Mouse (Mus musculus): Measurements from ENCODE around the gene Alg14. TPM values are rescaled to one million over a fixed set of nuclear protein-coding genes. Genes with fewer than 3 reads are reported as not detected.

The Alg14 gene
- polyA plus RNA-seq, 1 experiment from 2014 or later, result 37.7 TPM

- no peak overlapping the region for H3K9ac ChIP-seq (ENCODE audit: low read length)
- no peak overlapping the region for H3K4me3 ChIP-seq (ENCODE audit: low read depth, low read length)
- no peak overlapping the region for H3K27ac ChIP-seq (ENCODE audit: low read depth, low read length)
- H3K36me3 ChIP-seq (ENCODE audit: control insufficient read depth, insufficient read depth, low read length), result no peaks in the 10 kb centered on the region
- H3K9me3 ChIP-seq (ENCODE audit: control insufficient read depth, low read length), result no peaks in the 10 kb centered on the region
- 79% methylated on average over 8 of the region's 8 CpGs for WGBS
- no peaks in the 10 kb centered on the region for H3K27me3 ChIP-seq (ENCODE audit: control insufficient read depth, insufficient read depth, low read length)
- no peak for DNase-seq (ENCODE audit: low spot score)
- no peak for ATAC-seq (ENCODE audit: insufficient read depth, low FRiP score, low TSS enrichment)
- H3K4me1 ChIP-seq (ENCODE audit: control insufficient read depth, insufficient read depth, low read length), result 0 out of 2 replicates have a peak, but pooled peaks cover 3% of the 10 kb centered on the region
- H3K4me2 ChIP-seq (ENCODE audit: low read depth), result peak overlapping the region; percentile 43
Measured at GRCm38 (mm10) chr3:121290681-121291080, 892 bp upstream of the Alg14 start.

GRCm38 (mm10) chr3:121291225-121291559, 381 bp upstream of the Alg14 start:
- ATAC-seq (ENCODE audit: insufficient read depth, low FRiP score, low TSS enrichment) (no peak; the same call in 1 of the 2 replicates), DNase-seq (ENCODE audit: low spot score) (no peak)
- Histone ChIP-seq H3K36me3 (ENCODE audit: control insufficient read depth, insufficient read depth, low read length) (no peaks in the 10 kb centered on the region), H3K9ac (ENCODE audit: low read length) (peak overlapping the region; percentile 48), H3K4me3 (ENCODE audit: low read depth, low read length) (peak overlapping the region; percentile 54), H3K4me1 (ENCODE audit: control insufficient read depth, insufficient read depth, low read length) (0 out of 2 replicates have a peak, but pooled peaks cover 3% of the 10 kb centered on the region), H3K4me2 (ENCODE audit: low read depth) (peak overlapping the region; percentile 43), H3K27me3 (ENCODE audit: control insufficient read depth, insufficient read depth, low read length) (no peaks in the 10 kb centered on the region), H3K9me3 (ENCODE audit: control insufficient read depth, low read length) (no peaks in the 10 kb centered on the region), H3K27ac (ENCODE audit: low read depth, low read length) (no peak overlapping the region)
- WGBS, result 4% methylated on average over 7 of the region's 7 CpGs

DNA sequence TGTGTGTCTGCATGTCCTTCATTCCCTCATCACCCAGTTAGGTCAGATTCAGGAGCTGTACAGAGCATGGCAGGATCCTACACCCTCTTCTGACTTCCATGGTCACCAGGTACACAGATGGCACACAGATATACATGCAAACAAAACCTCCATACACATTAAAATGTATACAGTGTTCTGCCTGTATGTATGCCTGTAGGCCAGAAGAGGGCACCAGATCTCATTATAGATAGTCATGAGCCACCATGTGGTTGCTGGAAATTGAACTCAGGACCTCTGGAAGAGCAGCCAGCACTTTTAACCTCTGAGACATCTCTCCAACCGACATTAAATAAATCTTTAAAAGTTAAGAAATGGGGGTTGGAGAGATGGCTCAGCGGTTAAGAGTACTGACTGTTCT, 2.6 kb downstream of the Alg14 start:
- Histone ChIP-seq H3K4me3 (ENCODE audit: low read depth, low read length) (no peak overlapping the region), H3K9ac (ENCODE audit: low read length) (no peak overlapping the region), H3K4me1 (ENCODE audit: control insufficient read depth, insufficient read depth, low read length) (0 out of 2 replicates have a peak, but pooled peaks cover 3% of the 10 kb centered on the region), H3K27me3 (ENCODE audit: control insufficient read depth, insufficient read depth, low read length) (no peaks in the 10 kb centered on the region), H3K4me2 (ENCODE audit: low read depth) (no peak overlapping the region), H3K36me3 (ENCODE audit: control insufficient read depth, insufficient read depth, low read length) (no peaks in the 10 kb centered on the region), H3K27ac (ENCODE audit: low read depth, low read length) (no peak overlapping the region), H3K9me3 (ENCODE audit: control insufficient read depth, low read length) (no peaks in the 10 kb centered on the region)
- no peak for DNase-seq (ENCODE audit: low spot score)
- WGBS, result 78% methylated on average over 2 of the region's 2 CpGs
- ATAC-seq (ENCODE audit: insufficient read depth, low FRiP score, low TSS enrichment), result no peak

DNA sequence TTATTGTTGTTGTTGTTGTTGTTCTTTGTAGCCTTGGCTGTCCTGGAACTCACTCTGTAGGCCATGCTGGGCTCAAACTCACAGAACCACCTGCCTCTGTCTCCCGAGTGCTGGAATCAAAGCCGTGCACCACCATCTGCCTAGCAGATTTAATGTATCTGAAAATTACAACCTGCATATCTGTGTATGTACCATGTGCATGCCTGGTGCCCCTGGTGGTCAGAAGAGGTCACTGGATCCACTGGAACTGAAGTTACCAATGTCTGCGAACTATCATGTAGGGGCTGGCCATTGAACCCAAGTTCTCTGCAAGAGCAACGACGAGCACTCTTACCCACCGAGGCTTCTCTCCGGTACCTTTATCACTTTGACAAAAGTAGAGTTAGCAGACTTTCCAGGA, 15.1 kb downstream of the Alg14 start:
- Histone ChIP-seq H3K4me3 (ENCODE audit: low read depth, low read length) (no peak overlapping the region), H3K27me3 (ENCODE audit: control insufficient read depth, insufficient read depth, low read length) (no peaks in the 10 kb centered on the region), H3K36me3 (ENCODE audit: control insufficient read depth, insufficient read depth, low read length) (no peaks in the 10 kb centered on the region), H3K27ac (ENCODE audit: low read depth, low read length) (no peak overlapping the region), H3K9me3 (ENCODE audit: control insufficient read depth, low read length) (no peaks in the 10 kb centered on the region), H3K9ac (ENCODE audit: low read length) (no peak overlapping the region), H3K4me2 (ENCODE audit: low read depth) (no peak overlapping the region), H3K4me1 (ENCODE audit: control insufficient read depth, insufficient read depth, low read length) (no peaks in the 10 kb centered on the region)
- ATAC-seq (ENCODE audit: insufficient read depth, low FRiP score, low TSS enrichment), result no peak
- 92% methylated on average over 7 of the region's 7 CpGs for WGBS
- DNase-seq (ENCODE audit: low spot score), result no peak

DNA sequence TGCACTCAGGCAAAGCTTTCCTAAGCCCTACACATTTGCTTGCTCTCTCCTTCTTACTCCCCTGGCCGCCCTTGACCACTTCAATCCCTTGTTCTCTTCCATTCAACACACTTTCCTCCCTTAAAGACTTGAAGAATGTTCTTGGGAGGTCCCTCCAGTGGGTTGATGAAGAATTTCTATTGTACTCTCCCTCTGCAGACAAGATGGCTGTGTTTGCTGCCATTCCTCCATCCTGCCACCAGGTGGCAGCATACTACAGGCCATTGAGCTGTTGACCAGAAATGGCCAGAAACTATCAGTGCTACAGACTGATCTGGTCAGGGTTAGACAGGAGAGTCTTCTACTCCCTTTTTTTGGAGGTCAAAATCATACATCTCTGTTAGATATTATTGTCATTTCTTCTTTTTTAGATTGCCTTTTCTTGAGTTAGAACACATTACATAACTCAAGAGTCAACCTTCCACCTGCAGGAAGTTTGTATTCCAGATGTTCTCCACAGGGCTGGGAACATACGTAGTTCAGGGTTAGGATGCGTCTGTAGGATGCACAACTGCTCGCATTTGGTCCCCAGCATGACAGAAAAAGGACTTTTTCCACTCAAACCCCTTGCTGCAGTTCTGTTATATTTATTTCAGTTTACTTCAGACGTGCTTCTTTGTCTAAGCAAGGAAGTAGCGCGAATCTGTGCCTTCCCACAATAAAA, 16.1 kb downstream of the Alg14 start:
- Histone ChIP-seq H3K4me2 (ENCODE audit: low read depth) (no peak overlapping the region), H3K36me3 (ENCODE audit: control insufficient read depth, insufficient read depth, low read length) (no peaks in the 10 kb centered on the region), H3K27ac (ENCODE audit: low read depth, low read length) (no peak overlapping the region), H3K4me1 (ENCODE audit: control insufficient read depth, insufficient read depth, low read length) (no peaks in the 10 kb centered on the region), H3K4me3 (ENCODE audit: low read depth, low read length) (no peak overlapping the region), H3K9me3 (ENCODE audit: control insufficient read depth, low read length) (no peaks in the 10 kb centered on the region), H3K27me3 (ENCODE audit: control insufficient read depth, insufficient read depth, low read length) (no peaks in the 10 kb centered on the region), H3K9ac (ENCODE audit: low read length) (no peak overlapping the region)
- WGBS, result 76% methylated on average over 7 of the region's 7 CpGs
- peak; percentile 60; the same call in 1 of the 2 replicates for ATAC-seq (ENCODE audit: insufficient read depth, low FRiP score, low TSS enrichment)
- DNase-seq (ENCODE audit: low spot score), result peak; percentile 79

- no peaks in the 10 kb centered on the region for H3K9me3 ChIP-seq (ENCODE audit: control insufficient read depth, low read length)
- H3K27ac ChIP-seq (ENCODE audit: low read depth, low read length), result no peak overlapping the region
- DNase-seq (ENCODE audit: low spot score) (no peak), ATAC-seq (ENCODE audit: insufficient read depth, low FRiP score, low TSS enrichment) (no peak)
- WGBS, result 88% methylated on average over 5 of the region's 5 CpGs
- no peak overlapping the region for H3K4me3 ChIP-seq (ENCODE audit: low read depth, low read length)
- H3K9ac ChIP-seq (ENCODE audit: low read length), result no peak overlapping the region
- no peak overlapping the region for H3K4me2 ChIP-seq (ENCODE audit: low read depth)
- H3K27me3 ChIP-seq (ENCODE audit: control insufficient read depth, insufficient read depth, low read length), result no peaks in the 10 kb centered on the region
- no peaks in the 10 kb centered on the region for H3K36me3 ChIP-seq (ENCODE audit: control insufficient read depth, insufficient read depth, low read length)
- H3K4me1 ChIP-seq (ENCODE audit: control insufficient read depth, insufficient read depth, low read length), result no peaks in the 10 kb centered on the region
Measured at GRCm38 (mm10) chr3:121308935-121309334, 17.4 kb downstream of the Alg14 start.

DNA sequence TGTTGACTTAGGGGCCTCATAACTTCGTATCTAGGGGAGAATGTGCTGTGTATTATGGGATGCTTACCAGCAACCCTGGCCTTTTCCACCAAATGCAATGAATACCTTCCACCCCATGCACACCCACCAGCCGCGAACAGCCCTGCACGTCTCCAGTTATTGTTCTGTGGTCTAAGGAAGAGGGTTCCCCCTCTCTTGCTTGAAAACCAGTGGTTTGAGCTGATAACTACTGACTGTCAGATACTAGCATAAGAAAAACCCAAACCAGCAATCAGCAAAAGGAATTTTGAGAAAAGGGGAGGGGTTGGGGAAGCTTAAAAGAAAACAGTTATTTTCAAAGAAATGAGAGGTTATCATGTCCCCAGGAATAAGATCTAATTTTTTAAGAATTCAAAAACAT, 17.9 kb downstream of the Alg14 start:
- Histone ChIP-seq H3K4me3 (ENCODE audit: low read depth, low read length) (no peak overlapping the region), H3K4me1 (ENCODE audit: control insufficient read depth, insufficient read depth, low read length) (no peaks in the 10 kb centered on the region), H3K36me3 (ENCODE audit: control insufficient read depth, insufficient read depth, low read length) (no peaks in the 10 kb centered on the region), H3K27me3 (ENCODE audit: control insufficient read depth, insufficient read depth, low read length) (no peaks in the 10 kb centered on the region), H3K9ac (ENCODE audit: low read length) (no peak overlapping the region), H3K27ac (ENCODE audit: low read depth, low read length) (no peak overlapping the region), H3K9me3 (ENCODE audit: control insufficient read depth, low read length) (no peaks in the 10 kb centered on the region), H3K4me2 (ENCODE audit: low read depth) (no peak overlapping the region)
- ATAC-seq (ENCODE audit: insufficient read depth, low FRiP score, low TSS enrichment) (no peak), DNase-seq (ENCODE audit: low spot score) (no peak)
- WGBS, result 83% methylated on average over 4 of the region's 4 CpGs

DNA sequence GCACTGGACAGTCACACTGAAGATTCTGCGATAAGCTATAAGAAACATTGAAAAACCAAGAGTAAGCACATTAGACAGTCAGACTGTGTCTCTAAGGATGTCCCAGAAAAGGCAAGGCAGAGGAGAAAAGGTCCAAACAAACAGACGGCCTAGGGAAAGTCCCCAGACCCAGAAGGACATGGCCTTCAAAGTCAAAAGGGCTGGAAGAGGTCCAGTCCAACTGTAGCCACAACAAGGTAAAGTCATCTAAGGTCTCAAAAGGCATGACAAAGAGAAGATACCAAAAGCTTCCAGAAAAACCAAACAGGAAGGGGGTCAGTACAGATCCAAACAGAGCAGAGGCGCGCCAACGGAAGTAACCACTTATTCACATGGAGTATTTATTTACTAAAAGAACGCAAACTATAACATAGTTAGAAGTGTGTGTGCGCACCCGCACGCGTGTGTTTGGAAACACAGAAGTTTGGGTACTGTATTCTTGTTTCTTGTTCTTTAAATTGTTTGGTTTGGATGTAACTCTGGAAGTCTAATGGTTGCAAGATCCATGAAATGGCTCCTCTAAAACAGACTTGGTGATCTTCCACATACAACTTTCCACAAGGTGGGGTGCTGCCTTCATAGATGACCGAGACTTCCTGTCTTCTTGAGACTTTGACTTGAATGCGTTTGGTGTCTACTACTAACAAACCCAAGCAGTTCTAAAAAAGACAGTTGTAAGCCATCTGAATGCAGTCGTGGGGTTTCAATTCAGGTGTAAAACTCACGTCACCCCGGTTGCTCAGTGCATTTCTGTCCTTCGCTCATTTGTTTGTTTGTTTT, 18.5 kb downstream of the Alg14 start:
- no peak for DNase-seq (ENCODE audit: low spot score)
- no peaks in the 10 kb centered on the region for H3K27me3 ChIP-seq (ENCODE audit: control insufficient read depth, insufficient read depth, low read length)
- H3K4me3 ChIP-seq (ENCODE audit: low read depth, low read length), result no peak overlapping the region
- no peak overlapping the region for H3K4me2 ChIP-seq (ENCODE audit: low read depth)
- no peaks in the 10 kb centered on the region for H3K4me1 ChIP-seq (ENCODE audit: control insufficient read depth, insufficient read depth, low read length)
- H3K9ac ChIP-seq (ENCODE audit: low read length), result no peak overlapping the region
- no peak for ATAC-seq (ENCODE audit: insufficient read depth, low FRiP score, low TSS enrichment)
- H3K36me3 ChIP-seq (ENCODE audit: control insufficient read depth, insufficient read depth, low read length), result no peaks in the 10 kb centered on the region
- H3K27ac ChIP-seq (ENCODE audit: low read depth, low read length), result no peak overlapping the region
- 92% methylated on average over 16 of the region's 16 CpGs for WGBS
- no peaks in the 10 kb centered on the region for H3K9me3 ChIP-seq (ENCODE audit: control insufficient read depth, low read length)

DNA sequence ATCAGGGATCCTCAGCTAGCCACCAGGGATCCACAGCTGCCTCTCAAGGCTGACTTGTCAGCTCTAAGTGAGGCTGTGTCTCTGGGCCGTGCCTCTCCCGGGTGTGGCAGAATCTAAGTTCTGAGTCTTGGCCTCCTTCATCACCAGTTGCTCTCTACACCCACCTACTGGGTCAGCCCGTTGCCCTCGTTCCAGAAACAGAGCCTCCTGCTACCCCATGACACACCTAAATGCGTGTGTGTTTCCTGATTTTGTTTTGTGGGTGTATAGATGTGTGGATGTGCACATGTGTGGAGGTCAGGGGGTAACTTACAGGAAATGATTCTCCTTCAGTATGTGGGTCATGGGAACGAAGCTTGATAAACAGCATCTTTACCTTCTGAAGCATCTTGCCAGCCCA, 20.9 kb downstream of the Alg14 start:
- no peaks in the 10 kb centered on the region for H3K36me3 ChIP-seq (ENCODE audit: control insufficient read depth, insufficient read depth, low read length)
- DNase-seq (ENCODE audit: low spot score) (no peak), ATAC-seq (ENCODE audit: insufficient read depth, low FRiP score, low TSS enrichment) (no peak)
- H3K9ac ChIP-seq (ENCODE audit: low read length), result no peak overlapping the region
- 79% methylated on average over 6 of the region's 6 CpGs for WGBS
- no peaks in the 10 kb centered on the region for H3K27me3 ChIP-seq (ENCODE audit: control insufficient read depth, insufficient read depth, low read length)
- H3K4me2 ChIP-seq (ENCODE audit: low read depth), result no peak overlapping the region
- H3K9me3 ChIP-seq (ENCODE audit: control insufficient read depth, low read length), result no peaks in the 10 kb centered on the region
- H3K27ac ChIP-seq (ENCODE audit: low read depth, low read length), result no peak overlapping the region
- no peak overlapping the region for H3K4me3 ChIP-seq (ENCODE audit: low read depth, low read length)
- H3K4me1 ChIP-seq (ENCODE audit: control insufficient read depth, insufficient read depth, low read length), result no peaks in the 10 kb centered on the region

Measured in neural tube, embryonic 11.5 days (tissue).